Mouse (Mus musculus) E14TG2a.4 (cell line): ENCODE data around the gene Senp8.

Experiments used
- CTCF ChIP-seq: conservative IDR thresholded peaks from 2 replicates; pipeline ENCODE4 v1.5.1; 2014; ENCODE audit warnings: low read length
- POU5F1 ChIP-seq: IDR thresholded peaks from 2 replicates; pipeline ENCODE4 v1.6.1; 2014; ENCODE audit warnings: low read length, borderline replicate concordance

DNA sequence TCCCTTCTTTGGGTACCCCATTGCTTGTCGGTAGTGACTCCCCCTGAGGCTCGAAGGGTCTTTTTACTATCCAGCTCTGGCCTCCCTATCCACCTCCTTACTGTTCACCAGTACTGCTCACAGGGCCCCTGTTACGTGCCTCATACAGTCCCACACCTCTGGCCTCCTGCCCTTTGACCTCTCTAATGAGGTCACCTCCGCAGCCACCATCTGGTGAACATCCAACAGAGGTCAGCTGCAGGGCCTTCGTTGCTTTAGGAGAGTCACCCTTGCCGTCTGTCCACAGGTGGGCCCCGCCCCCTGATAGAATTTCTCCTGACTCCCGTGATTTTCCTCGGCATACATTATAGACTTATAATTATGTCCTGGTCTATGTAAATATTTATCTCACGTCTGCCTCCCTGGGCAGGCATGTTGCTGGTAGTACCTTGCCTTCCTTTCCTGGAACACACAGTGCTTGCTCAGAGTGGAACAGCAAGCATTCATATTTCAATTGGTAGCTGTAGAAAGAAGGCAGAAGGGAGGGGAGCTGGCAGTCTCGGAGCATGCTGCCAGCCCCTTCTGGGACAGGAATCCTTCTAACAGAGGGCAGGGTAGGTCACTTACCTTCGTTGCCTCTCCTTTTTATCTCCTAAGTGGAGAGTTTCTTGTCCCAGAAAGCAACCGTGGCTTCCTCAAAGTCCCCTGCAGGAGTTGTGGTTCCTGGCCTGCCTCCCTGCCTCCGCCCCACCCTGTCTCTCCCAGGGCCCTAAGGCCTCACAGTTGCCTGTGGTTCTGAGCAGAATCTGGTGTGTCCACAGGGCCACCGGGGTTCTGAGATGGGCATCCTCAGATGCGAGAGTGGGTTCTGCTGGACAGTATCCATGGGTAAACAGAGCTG lies 55.7 kb downstream of the Senp8 start:
- TF ChIP-seq CTCF (no peak), POU5F1 (no peak)
